Mouse (Mus musculus) cortical plate, adult 2 months (tissue): ENCODE data around the gene Ch25h. TPM values are rescaled to one million over a fixed set of nuclear protein-coding genes. Genes with fewer than 3 reads are reported as not detected.

Experiments
- H3K27ac ChIP-seq: fragments of 200-500 bp; 2 replicates; pipeline ENCODE4 v1.5.1; 2012; ENCODE audit warnings: low read length, control low read depth, inconsistent platforms; ENCODE audit not compliant: insufficient read depth
- H3K4me1 ChIP-seq: fragments of 200-500 bp; 2 replicates; pipeline ENCODE4 v1.6.1; 2011; ENCODE audit warnings: low read length; ENCODE audit not compliant: control insufficient read depth, insufficient read depth
- H3K4me3 ChIP-seq: fragments of 200-500 bp; 2 replicates; pipeline ENCODE4 v1.5.1; 2011; ENCODE audit warnings: mild to moderate bottlenecking, low read length, control low read depth; ENCODE audit not compliant: insufficient read depth
- CTCF ChIP-seq: fragments of 200-500 bp; IDR thresholded peaks from 2 replicates; pipeline ENCODE4 v1.5.1; 2011; ENCODE audit warnings: mild to moderate bottlenecking, control low read depth, low read length; ENCODE audit not compliant: insufficient read depth; ENCODE audit errors: extremely low read depth
- POLR2A ChIP-seq: fragments of 200-500 bp; IDR thresholded peaks from 2 replicates; pipeline ENCODE4 v1.6.1; 2011; ENCODE audit warnings: mild to moderate bottlenecking, low read length, control low read depth; ENCODE audit not compliant: insufficient read depth; ENCODE audit errors: extremely low read depth
- polyA plus RNA-seq: library from polyadenylated mRNA; depleted of rRNA; stranded (reverse); fragments of >200 nt; gene quantifications from 2 replicates; pipeline ENCODE4 v1.2.3, GENCODE M21; 2012

Ch25h gene
- polyA plus RNA-seq, 1 experiment = 2.4 TPM

DNA sequence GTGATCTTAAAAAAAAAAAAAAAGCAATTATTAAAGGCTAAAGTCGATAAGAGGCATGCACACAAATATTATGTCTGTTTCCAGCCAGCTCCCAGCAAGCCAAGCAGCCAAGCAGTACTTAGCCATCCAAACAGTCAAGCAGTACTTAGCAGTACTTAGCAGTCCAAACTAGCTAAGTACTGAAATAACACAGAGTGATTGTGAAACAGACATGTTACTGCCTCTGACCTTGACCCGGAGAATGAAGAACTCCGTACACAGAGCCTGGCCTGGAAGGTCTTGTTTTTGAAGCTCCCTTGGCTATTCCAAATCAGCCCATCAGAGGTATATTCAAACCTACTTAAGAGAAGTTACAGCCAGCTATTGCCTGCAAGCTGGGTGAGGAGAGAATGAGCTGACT is 42.2 kb upstream of the Ch25h start:
- Histone ChIP-seq H3K4me1 (peaks cover 2% of the 10 kb centered on the region; the same call in 1 of the 2 replicates), H3K4me3 (no peak overlapping the region), H3K27ac (no peak overlapping the region)
- no peak for TF ChIP-seq CTCF

DNA sequence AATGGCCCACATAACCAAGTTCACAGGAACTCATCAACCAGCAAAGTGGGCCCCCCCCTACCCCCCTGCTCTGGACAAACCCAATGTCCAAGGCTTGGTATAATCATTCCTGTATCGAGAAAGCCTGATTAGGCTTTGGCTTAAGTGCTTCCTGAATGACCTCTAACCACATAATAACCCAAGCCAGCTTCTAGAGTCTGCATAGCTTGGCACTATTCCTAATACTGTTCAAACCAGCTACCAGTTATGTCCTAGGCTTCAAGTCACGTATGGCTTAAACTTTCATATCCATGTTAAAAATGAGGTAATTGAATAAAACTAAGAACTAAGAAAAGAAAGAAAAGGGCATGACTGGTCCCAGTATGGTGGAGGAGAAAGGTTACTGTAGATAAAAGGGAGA is 41.4 kb upstream of the Ch25h start:
- Histone ChIP-seq H3K4me1 (no peaks in the 10 kb centered on the region), H3K27ac (no peak overlapping the region)
- TF ChIP-seq POLR2A = no peak
- TF ChIP-seq CTCF = no peak

DNA sequence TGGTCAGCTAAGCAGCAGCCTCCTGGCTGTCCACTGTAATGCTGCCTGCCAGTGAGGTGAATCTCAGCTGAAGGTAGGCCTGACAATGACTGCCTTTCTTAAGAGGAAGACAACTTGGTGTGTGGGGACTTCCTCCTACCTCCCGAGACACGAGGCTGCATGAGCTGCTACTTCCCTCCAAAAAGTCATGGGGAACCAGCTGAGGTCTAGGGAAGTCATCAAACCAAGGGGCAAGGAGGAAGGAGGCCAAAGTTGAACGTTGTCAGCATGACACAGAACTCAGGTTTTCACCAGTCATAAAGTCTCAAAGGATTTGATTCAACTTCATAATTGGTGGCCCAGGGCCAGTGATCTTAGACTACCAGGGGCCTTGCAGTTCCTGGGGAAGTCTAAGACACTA is 40.7 kb upstream of the Ch25h start:
- Histone ChIP-seq H3K27ac (no peak overlapping the region), H3K4me1 (no peaks in the 10 kb centered on the region), H3K4me3 (no peak overlapping the region)
- TF ChIP-seq CTCF (no peak), POLR2A (no peak)

More for the DNA sequence above, 41.4 kb upstream of the Ch25h start:
- no peak overlapping the region for H3K4me3 ChIP-seq

DNA sequence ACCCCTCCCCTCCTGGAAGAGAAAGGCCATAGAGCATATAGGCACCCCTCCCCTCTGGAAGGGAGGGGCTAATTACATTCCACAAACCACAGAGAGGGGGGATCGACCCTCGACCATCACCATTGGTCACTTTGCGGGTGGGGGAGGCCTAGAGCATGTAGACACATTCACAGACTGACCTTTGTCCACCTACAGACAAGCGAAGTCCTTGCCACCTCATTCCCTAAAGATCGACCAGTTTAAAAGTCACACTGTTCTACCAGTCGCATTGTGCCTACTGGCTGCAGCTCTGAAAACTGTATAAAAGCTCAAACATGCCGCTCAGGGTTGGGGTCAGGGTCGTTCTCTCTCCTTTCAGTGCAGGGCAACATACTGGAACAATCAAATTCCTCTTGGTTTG is 36.6 kb upstream of the Ch25h start:
- Histone ChIP-seq H3K4me3 (no peak overlapping the region), H3K4me1 (no peaks in the 10 kb centered on the region), H3K27ac (no peak overlapping the region)
- no peak for TF ChIP-seq CTCF
- no peak for TF ChIP-seq POLR2A

DNA sequence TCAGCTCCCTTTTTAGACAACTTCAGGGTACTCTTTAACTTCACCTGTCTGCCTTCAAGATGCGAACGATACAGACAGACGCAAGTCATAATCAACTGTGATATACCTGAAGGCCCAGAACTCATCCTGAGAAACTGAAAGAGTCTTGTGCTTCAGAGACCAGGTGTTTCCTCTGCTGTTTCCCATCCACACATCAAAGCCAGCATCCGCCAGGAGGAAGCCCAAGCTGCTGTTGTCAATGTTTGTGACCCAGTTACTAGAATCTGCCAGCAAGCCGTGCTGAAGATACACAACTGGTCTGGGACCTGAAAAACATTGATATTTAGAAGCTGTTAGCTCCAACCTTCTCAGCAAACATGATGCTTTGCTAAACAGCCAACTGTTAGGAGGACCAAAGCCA is 35.8 kb upstream of the Ch25h start:
- Histone ChIP-seq H3K27ac (no peak overlapping the region), H3K4me1 (no peaks in the 10 kb centered on the region), H3K4me3 (no peak overlapping the region)
- TF ChIP-seq CTCF (no peak), POLR2A (no peak)

DNA sequence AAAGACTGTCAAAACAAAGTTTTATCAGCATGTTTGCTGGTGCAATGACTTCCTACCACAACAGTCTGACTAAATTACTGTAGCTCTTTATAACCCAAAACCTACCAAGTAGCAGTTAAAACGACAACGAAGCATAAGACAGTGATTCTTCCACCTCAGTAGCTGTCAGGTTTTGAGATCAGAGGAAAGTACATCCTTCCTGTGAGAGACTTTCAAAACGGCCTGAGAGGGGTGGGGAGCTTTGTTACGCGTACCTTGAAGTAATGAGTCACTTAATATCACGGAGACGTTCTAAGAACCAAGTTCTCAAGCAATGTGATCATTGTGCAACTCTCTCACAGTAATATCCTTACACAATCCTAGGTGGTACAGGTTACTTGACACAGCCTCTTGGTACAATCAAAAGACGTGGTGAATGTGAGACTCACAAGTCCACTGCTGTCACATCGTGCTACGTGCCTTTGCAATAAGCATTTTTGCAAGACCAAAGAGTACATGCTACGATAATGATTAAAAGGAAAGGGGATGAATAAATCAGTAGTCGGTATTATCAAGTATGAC is 30.3 kb upstream of the Ch25h start:
- H3K4me1 ChIP-seq = no peaks in the 10 kb centered on the region
- H3K27ac ChIP-seq = no peak overlapping the region
- TF ChIP-seq POLR2A = no peak
- no peak overlapping the region for H3K4me3 ChIP-seq

DNA sequence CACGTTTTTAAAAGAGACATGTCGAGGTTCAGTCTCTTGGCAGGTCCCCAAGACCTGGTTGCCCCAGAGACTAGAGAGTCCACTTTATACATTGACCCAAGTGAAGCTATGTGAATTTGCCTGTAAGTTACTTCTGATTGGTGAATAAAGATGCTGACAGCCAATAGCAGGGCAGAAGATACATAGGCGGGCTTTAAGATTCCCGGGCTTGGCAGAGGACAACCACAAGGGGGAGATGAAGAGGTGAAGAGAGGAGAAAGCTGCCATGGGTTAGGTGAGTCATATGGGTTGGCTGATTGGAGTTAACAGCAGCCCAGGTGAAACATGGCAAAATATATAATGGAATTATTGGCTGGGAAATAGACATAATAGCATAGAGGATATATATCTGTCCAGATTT is 25.8 kb upstream of the Ch25h start:
- TF ChIP-seq CTCF (peak; percentile 45), POLR2A (no peak)
- no peak overlapping the region for H3K27ac ChIP-seq
- no peak overlapping the region for H3K4me3 ChIP-seq
- H3K4me1 ChIP-seq = no peaks in the 10 kb centered on the region

DNA sequence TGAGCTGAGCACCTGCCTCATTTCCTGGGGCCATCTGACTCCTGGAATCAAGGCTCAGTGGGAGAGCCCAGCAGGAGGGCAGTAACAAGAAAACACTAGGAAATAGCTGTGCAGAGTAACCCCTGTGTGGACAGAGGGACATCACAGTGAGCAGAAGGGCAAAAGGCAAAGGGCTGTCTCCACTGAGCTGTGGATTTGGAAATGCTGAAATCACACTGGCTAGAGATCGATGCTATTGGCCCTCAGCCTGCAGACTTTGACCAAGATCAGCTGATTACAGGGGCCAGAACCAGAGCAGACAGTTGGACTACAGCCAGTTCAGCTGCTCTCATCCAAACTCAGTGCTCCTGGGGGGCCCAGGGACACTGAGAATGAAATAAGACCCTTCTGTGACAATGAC is 21.4 kb upstream of the Ch25h start:
- Histone ChIP-seq H3K4me1 (no peaks in the 10 kb centered on the region), H3K4me3 (no peak overlapping the region), H3K27ac (no peak overlapping the region)
- no peak for TF ChIP-seq POLR2A
- no peak for TF ChIP-seq CTCF

DNA sequence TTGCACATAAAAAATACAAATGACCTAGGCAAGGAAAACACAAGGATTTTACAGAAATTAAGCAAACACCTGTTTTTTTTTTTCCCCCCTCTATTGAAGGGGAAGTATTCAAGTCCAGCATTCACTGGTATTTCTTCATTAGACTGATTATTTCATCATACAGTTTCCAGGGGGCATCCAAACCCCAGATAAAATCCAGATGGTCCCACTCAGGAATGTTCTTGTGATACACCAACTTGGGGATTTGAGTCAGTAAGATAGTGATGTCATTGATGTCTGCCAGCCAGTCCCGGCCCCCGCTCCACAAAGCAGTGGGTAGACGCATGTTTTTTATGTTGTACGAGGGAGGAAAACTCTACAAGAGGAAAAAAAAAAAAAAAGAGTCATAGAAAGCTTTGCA is 18.9 kb upstream of the Ch25h start:
- no peaks in the 10 kb centered on the region for H3K4me1 ChIP-seq
- H3K27ac ChIP-seq = no peak overlapping the region
- H3K4me3 ChIP-seq = no peak overlapping the region
- no peak for TF ChIP-seq POLR2A
- TF ChIP-seq CTCF = no peak

DNA sequence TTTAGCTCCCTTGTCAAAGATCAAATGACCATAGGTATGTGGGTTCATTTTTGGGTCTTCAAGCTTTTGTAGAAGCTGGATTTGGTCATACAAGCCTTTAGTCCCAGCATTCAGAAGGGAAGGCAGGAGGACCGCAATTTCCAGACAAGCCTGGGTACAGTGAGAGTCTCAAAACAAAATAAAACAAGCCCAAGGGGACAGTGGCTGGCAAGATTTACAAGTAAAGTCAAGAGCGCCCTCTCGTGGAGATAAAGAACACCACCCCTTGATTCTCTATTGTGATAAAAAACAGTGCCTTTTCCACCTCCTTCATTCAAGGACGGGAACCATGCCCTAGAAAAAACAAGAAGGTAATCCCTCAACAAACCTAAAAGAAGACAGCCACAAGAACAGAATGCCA is 8.6 kb upstream of the Ch25h start:
- Histone ChIP-seq H3K4me3 (no peak overlapping the region), H3K4me1 (no peaks in the 10 kb centered on the region), H3K27ac (no peak overlapping the region)
- TF ChIP-seq POLR2A (no peak), CTCF (peak; percentile 47; the same call in 1 of the 2 replicates)
